13 mouse cellular contexts compared by ENCODE assay signal in the genomic region with DNA sequence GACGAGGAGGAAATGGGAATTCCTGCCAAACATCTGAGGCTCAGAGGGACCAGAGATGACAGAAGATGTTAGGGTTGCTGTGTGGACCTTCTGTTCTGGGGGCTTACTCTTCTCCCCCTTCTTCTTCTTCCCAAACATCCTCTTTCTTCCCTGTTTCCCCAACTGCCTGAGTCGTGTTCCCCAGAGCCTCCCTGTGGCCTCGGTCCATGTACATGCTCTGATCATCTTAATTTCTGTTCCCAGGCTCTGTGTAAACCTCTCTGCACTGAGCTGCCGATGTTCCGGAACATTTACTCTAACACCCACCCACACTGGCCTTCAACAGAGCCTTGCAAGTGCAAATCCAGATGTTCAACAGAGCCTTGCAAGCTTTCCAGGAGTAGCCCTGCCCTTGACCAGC.
DNase-seq lines count a peak whose midpoint lies in the region; ATAC-seq lines count a peak whose summit lies in the region.
"Had no signal": no experiment of that assay in that cellular context is flagged by ENCODE, and none has a peak within 500 bp of the region (broad histone marks: within the 10 kb centered on the region; RNA-seq: fewer than 3 reads in every experiment).

No protein-coding gene starts in this region.

- WGBS in kidney, embryonic 14.5 days: 35% methylated on average over 5 of the region's 5 CpGs

- no peak overlapping the region for H3K9ac ChIP-seq in kidney, embryonic 14.5 days (ENCODE audit: low read depth, low read length)
- H3K9ac ChIP-seq: embryonic facial prominence, embryonic 15.5 days; hindbrain, embryonic 15.5 days had no signal

- H3K4me3 ChIP-seq in kidney, embryonic 14.5 days (ENCODE audit: low read length): no peak overlapping the region
- H3K4me3 ChIP-seq: embryonic facial prominence, embryonic 15.5 days; hindbrain, embryonic 15.5 days had no signal

- no peaks in the 10 kb centered on the region for H3K9me3 ChIP-seq in kidney, embryonic 14.5 days (ENCODE audit: control insufficient read depth, low read length)
- H3K9me3 ChIP-seq: embryonic facial prominence, embryonic 15.5 days; hindbrain, embryonic 15.5 days had no signal

- peaks cover 18% of the 10 kb centered on the region for H3K4me1 ChIP-seq in kidney, embryonic 14.5 days (ENCODE audit: control insufficient read depth, insufficient read depth, low read length)
- H3K4me1 ChIP-seq: embryonic facial prominence, embryonic 15.5 days; hindbrain, embryonic 15.5 days had no signal

- ATAC-seq in kidney, embryonic 14.5 days (ENCODE audit: low FRiP score, low TSS enrichment): peak; percentile 78; the same call in 1 of the 2 replicates
- ATAC-seq in inflammation-experienced regulatory T-cells, adult 6 months: no peak
- ATAC-seq: CD4-positive, CD25-positive, alpha-beta regulatory T cell, adult 4 months; Patski had no signal

- H3K36me3 ChIP-seq in kidney, embryonic 14.5 days (ENCODE audit: control insufficient read depth, insufficient read depth, low read length): no peaks in the 10 kb centered on the region
- H3K36me3 ChIP-seq: embryonic facial prominence, embryonic 15.5 days; hindbrain, embryonic 15.5 days had no signal

- no peak overlapping the region for H3K27ac ChIP-seq in kidney, embryonic 14.5 days (ENCODE audit: low read depth, low read length)
- H3K27ac ChIP-seq: embryonic facial prominence, embryonic 15.5 days; hindbrain, embryonic 15.5 days had no signal

- intact Hi-C loops in heart, postnatal 10 days (cut with DNase I): no loop called here

- no peak for DNase-seq in kidney, adult 18-20 months
- peak; percentile 55 for DNase-seq in gastrocnemius, adult 18-20 months (ENCODE audit: low spot score)
- DNase-seq in heart, postnatal 10 days: peak; percentile 49 to 55
- peak; percentile 39 for DNase-seq in mesoderm, embryonic 11.5 days (ENCODE audit: low read depth, low spot score)
- DNase-seq in layer of hippocampus, adult 11-12 months (ENCODE audit: low spot score): no peak
- DNase-seq: adrenal gland, postnatal 36 days; cerebellum, adult 2 months had no signal

- H3K27me3 ChIP-seq in kidney, embryonic 14.5 days (ENCODE audit: control insufficient read depth, insufficient read depth, low read length): no peaks in the 10 kb centered on the region
- H3K27me3 ChIP-seq: embryonic facial prominence, embryonic 15.5 days; hindbrain, embryonic 15.5 days; Patski had no signal

- H3K4me2 ChIP-seq in kidney, embryonic 14.5 days (replicated peaks; ENCODE audit: low read depth, low read length): no peak overlapping the region
- H3K4me2 ChIP-seq: embryonic facial prominence, embryonic 15.5 days; hindbrain, embryonic 15.5 days had no signal

Comparison
In these comparisons a context has a peak if more than half of its experiments do, and no peak if none do; other contexts are left out.
1. DNase-seq: peak in gastrocnemius, adult 18-20 months (single experiment), heart, postnatal 10 days (2 of 2) and mesoderm, embryonic 11.5 days (single experiment); none in kidney, adult 18-20 months (single experiment) and layer of hippocampus, adult 11-12 months (single experiment).